Mouse (Mus musculus): ENCODE measurements around the gene Ak5.
A peak's percentile ranks its signal among the peaks of the same experiment; 100 is the strongest.

Gene Ak5

GRCm38 (mm10) chr3:152435590-152435989 lies 232.6 kb downstream of the Ak5 start:
- DNase-seq (ENCODE audit: low spot score in 2 of 2) = peak in 1 of 2 experiments; percentile 3

GRCm38 (mm10) chr3:152432677-152433076 lies 235.5 kb downstream of the Ak5 start:
- DNase-seq (ENCODE audit: low spot score in 2 of 2) = no peak

GRCm38 (mm10) chr3:152428925-152429324 lies 239.2 kb downstream of the Ak5 start:
- no peak for DNase-seq (ENCODE audit: low spot score in 2 of 2)
